Mouse (Mus musculus): ENCODE results near the gene Nid1. TPM values are rescaled to one million over a fixed set of nuclear protein-coding genes. Genes with fewer than 3 reads are reported as not detected.
"Not testable (repeated sequence)": the region's sequence is repeated elsewhere in the genome, so short reads cannot be mapped to it uniquely, and the experiment has no call there.

Nid1 gene
- polyA plus RNA-seq, 1 experiment from 2014 or later = 32.6 TPM

- not testable (repeated sequence) for ATAC-seq (replicated peaks; ENCODE audit: low FRiP score)
Measured at GRCm38 (mm10) chr13:13445601-13446000, 8.2 kb downstream of the Nid1 start.

GRCm38 (mm10) chr13:13446711-13447443 lies 9.5 kb downstream of the Nid1 start:
- 54% methylated on average over 4 of the region's 4 CpGs for WGBS
- ATAC-seq (replicated peaks; ENCODE audit: low FRiP score); H3K4me2 ChIP-seq: not testable (repeated sequence)

More at GRCm38 (mm10) chr13:13445601-13446000, 8.2 kb downstream of the Nid1 start:
- not testable (repeated sequence) for H3K4me1 ChIP-seq (replicated peaks; ENCODE audit: control insufficient read depth, insufficient read depth, low read length); H3K36me3 ChIP-seq (ENCODE audit: control insufficient read depth, insufficient read depth, low read length); DNase-seq (ENCODE audit: low spot score); H3K4me3 ChIP-seq (ENCODE audit: low read depth, low read length); H3K27ac ChIP-seq (ENCODE audit: low read depth, low read length); H3K9me3 ChIP-seq (ENCODE audit: control insufficient read depth, low read length); H3K9ac ChIP-seq (ENCODE audit: low read depth, low read length); H3K27me3 ChIP-seq (replicated peaks; ENCODE audit: control insufficient read depth, insufficient read depth, low read length); H3K4me2 ChIP-seq
- WGBS = 87% methylated on average over 5 of the region's 5 CpGs

GRCm38 (mm10) chr13:13449981-13450380 lies 12.6 kb downstream of the Nid1 start:
- not testable (repeated sequence) for H3K36me3 ChIP-seq (ENCODE audit: control insufficient read depth, insufficient read depth, low read length); ATAC-seq (replicated peaks; ENCODE audit: low FRiP score); H3K4me1 ChIP-seq (replicated peaks; ENCODE audit: control insufficient read depth, insufficient read depth, low read length); H3K9ac ChIP-seq (ENCODE audit: low read depth, low read length); H3K4me3 ChIP-seq (ENCODE audit: low read depth, low read length); H3K27ac ChIP-seq (ENCODE audit: low read depth, low read length); H3K27me3 ChIP-seq (replicated peaks; ENCODE audit: control insufficient read depth, insufficient read depth, low read length); DNase-seq (ENCODE audit: low spot score); H3K9me3 ChIP-seq (ENCODE audit: control insufficient read depth, low read length); H3K4me2 ChIP-seq
- WGBS = 58% methylated on average over 12 of the region's 12 CpGs

More at GRCm38 (mm10) chr13:13446711-13447443, 9.5 kb downstream of the Nid1 start:
- not testable (repeated sequence) for H3K4me3 ChIP-seq (ENCODE audit: low read depth, low read length); H3K27me3 ChIP-seq (replicated peaks; ENCODE audit: control insufficient read depth, insufficient read depth, low read length); H3K36me3 ChIP-seq (ENCODE audit: control insufficient read depth, insufficient read depth, low read length); DNase-seq (ENCODE audit: low spot score); H3K9me3 ChIP-seq (ENCODE audit: control insufficient read depth, low read length); H3K27ac ChIP-seq (ENCODE audit: low read depth, low read length); H3K9ac ChIP-seq (ENCODE audit: low read depth, low read length); H3K4me1 ChIP-seq (replicated peaks; ENCODE audit: control insufficient read depth, insufficient read depth, low read length)

- not testable (repeated sequence) for H3K4me2 ChIP-seq; H3K27ac ChIP-seq (ENCODE audit: low read depth, low read length); H3K4me3 ChIP-seq (ENCODE audit: low read depth, low read length); H3K9ac ChIP-seq (ENCODE audit: low read depth, low read length); DNase-seq (ENCODE audit: low spot score); H3K9me3 ChIP-seq (ENCODE audit: control insufficient read depth, low read length); H3K27me3 ChIP-seq (replicated peaks; ENCODE audit: control insufficient read depth, insufficient read depth, low read length); H3K36me3 ChIP-seq (ENCODE audit: control insufficient read depth, insufficient read depth, low read length); H3K4me1 ChIP-seq (replicated peaks; ENCODE audit: control insufficient read depth, insufficient read depth, low read length); ATAC-seq (replicated peaks; ENCODE audit: low FRiP score)
- 63% methylated on average over 1 of the region's 1 CpGs for WGBS
Measured at GRCm38 (mm10) chr13:13450931-13451330, 13.6 kb downstream of the Nid1 start.

GRCm38 (mm10) chr13:13453332-13453731 lies 16.0 kb downstream of the Nid1 start:
- not testable (repeated sequence) for ATAC-seq (replicated peaks; ENCODE audit: low FRiP score); H3K4me3 ChIP-seq (ENCODE audit: low read depth, low read length); H3K27me3 ChIP-seq (replicated peaks; ENCODE audit: control insufficient read depth, insufficient read depth, low read length); H3K9ac ChIP-seq (ENCODE audit: low read depth, low read length); H3K9me3 ChIP-seq (ENCODE audit: control insufficient read depth, low read length); H3K36me3 ChIP-seq (ENCODE audit: control insufficient read depth, insufficient read depth, low read length); H3K4me1 ChIP-seq (replicated peaks; ENCODE audit: control insufficient read depth, insufficient read depth, low read length); H3K4me2 ChIP-seq; H3K27ac ChIP-seq (ENCODE audit: low read depth, low read length); DNase-seq (ENCODE audit: low spot score)
- WGBS = 80% methylated on average over 6 of the region's 6 CpGs

GRCm38 (mm10) chr13:13454249-13454648 lies 16.9 kb downstream of the Nid1 start:
- H3K4me3 ChIP-seq (ENCODE audit: low read depth, low read length); H3K9ac ChIP-seq (ENCODE audit: low read depth, low read length); DNase-seq (ENCODE audit: low spot score); H3K4me2 ChIP-seq; H3K9me3 ChIP-seq (ENCODE audit: control insufficient read depth, low read length); H3K4me1 ChIP-seq (replicated peaks; ENCODE audit: control insufficient read depth, insufficient read depth, low read length); H3K27me3 ChIP-seq (replicated peaks; ENCODE audit: control insufficient read depth, insufficient read depth, low read length); ATAC-seq (replicated peaks; ENCODE audit: low FRiP score); H3K27ac ChIP-seq (ENCODE audit: low read depth, low read length); H3K36me3 ChIP-seq (ENCODE audit: control insufficient read depth, insufficient read depth, low read length): not testable (repeated sequence)
- WGBS = 89% methylated on average over 7 of the region's 7 CpGs

- H3K27me3 ChIP-seq (replicated peaks; ENCODE audit: control insufficient read depth, insufficient read depth, low read length); ATAC-seq (replicated peaks; ENCODE audit: low FRiP score); H3K9ac ChIP-seq (ENCODE audit: low read depth, low read length); H3K36me3 ChIP-seq (ENCODE audit: control insufficient read depth, insufficient read depth, low read length); H3K9me3 ChIP-seq (ENCODE audit: control insufficient read depth, low read length); H3K4me1 ChIP-seq (replicated peaks; ENCODE audit: control insufficient read depth, insufficient read depth, low read length); H3K27ac ChIP-seq (ENCODE audit: low read depth, low read length); DNase-seq (ENCODE audit: low spot score); H3K4me3 ChIP-seq (ENCODE audit: low read depth, low read length); H3K4me2 ChIP-seq: not testable (repeated sequence)
- 61% methylated on average over 8 of the region's 9 CpGs for WGBS
Measured at GRCm38 (mm10) chr13:13455632-13456492, 18.5 kb downstream of the Nid1 start.

GRCm38 (mm10) chr13:13458138-13458737 lies 20.9 kb downstream of the Nid1 start:
- H3K27ac ChIP-seq (ENCODE audit: low read depth, low read length) = no peak overlapping the region
- no peak for DNase-seq (ENCODE audit: low spot score)
- ATAC-seq (replicated peaks; ENCODE audit: low FRiP score) = no peak

More at GRCm38 (mm10) chr13:13458138-13458737, 20.9 kb downstream of the Nid1 start:
- no peaks in the 10 kb centered on the region for H3K27me3 ChIP-seq (replicated peaks; ENCODE audit: control insufficient read depth, insufficient read depth, low read length)
- H3K9ac ChIP-seq (ENCODE audit: low read depth, low read length) = no peak overlapping the region
- H3K9me3 ChIP-seq (ENCODE audit: control insufficient read depth, low read length) = no peaks in the 10 kb centered on the region
- no peak overlapping the region for H3K4me3 ChIP-seq (ENCODE audit: low read depth, low read length)
- no peaks in the 10 kb centered on the region for H3K4me1 ChIP-seq (replicated peaks; ENCODE audit: control insufficient read depth, insufficient read depth, low read length)
- no peak overlapping the region for H3K4me2 ChIP-seq
- no peaks in the 10 kb centered on the region for H3K36me3 ChIP-seq (ENCODE audit: control insufficient read depth, insufficient read depth, low read length)
- 77% methylated on average over 4 of the region's 4 CpGs for WGBS

All from liver, embryonic 11.5 days (tissue).